Mouse (Mus musculus) kidney, postnatal 36 days (tissue): Measurements from ENCODE around the gene Sspo.
A peak's percentile ranks its signal among the peaks of the same experiment; 100 is the strongest.

Experiments
- DNase-seq, 2 experiments: peaks; one replicate each; pipeline ENCODE4 v3.0.0; 2021 to 2022; ENCODE audit warnings: mixed read lengths in 2 of 2

Gene Sspo

DNA sequence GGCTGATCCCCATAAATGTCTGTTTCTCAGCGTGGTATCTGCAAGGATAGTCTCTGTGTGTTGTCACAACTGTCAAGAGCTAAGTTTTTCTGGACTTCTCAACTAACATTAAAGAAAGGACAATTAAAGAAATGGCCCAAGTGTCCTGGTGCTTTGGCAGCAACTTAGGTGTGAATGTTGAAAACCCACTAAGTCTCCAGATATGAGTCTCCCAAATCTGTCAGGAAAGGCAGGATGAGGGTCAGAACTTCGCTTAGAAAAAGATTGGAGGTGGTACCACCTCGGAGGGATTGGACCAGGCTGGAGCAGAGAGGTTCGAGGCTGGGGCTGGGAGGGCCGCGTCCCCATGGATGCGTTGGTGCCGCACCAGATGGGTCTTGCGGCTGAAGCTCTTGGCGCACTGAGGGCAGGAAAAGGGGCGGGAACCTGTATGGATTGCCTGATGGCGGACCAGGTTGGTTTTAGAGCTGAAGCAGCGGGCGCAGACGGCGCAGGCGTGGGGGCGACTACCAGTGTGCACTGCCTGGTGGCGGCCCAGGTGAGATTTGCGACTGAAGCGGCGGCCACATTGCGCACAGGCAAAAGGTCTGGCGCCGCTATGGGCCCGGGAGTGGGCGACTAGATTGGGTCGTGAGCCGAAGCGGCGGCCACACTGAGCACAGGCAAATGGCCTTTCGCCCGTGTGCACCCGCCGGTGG is 10.2 kb upstream of the Sspo start:
- DNase-seq: no peak

DNA sequence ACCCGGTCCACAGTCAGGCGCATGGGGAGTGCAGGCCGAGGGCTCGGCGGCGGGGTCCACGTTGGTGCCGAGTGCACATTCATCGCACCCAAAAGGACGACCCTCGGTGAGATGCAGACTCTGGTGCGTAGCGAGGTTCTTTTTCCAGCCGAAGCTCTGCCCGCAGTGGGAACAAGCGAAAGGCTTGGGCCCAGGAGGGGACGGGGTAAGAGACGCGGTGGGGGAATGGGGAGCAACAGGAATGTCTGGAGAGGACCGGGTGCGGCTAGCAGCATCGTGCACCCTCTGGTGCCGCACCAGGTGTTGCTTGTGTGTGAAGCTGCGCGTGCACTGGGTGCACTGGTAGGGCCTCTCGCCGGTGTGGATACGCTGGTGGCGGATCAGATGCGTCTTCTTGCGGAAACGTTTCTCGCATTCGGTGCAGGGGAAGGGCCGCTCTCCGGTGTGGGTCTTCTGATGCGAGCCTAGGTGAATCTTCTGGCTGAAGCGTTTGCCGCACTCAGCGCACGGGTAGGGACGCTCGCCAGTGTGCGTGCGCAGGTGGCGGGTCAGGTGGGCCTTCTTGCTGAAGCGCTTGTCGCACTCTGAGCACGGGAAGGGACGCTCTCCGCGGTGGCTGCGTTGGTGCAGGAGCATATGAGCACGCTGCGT is 9.4 kb upstream of the Sspo start:
- DNase-seq: peak in 1 of 2 experiments; percentile 17

DNA sequence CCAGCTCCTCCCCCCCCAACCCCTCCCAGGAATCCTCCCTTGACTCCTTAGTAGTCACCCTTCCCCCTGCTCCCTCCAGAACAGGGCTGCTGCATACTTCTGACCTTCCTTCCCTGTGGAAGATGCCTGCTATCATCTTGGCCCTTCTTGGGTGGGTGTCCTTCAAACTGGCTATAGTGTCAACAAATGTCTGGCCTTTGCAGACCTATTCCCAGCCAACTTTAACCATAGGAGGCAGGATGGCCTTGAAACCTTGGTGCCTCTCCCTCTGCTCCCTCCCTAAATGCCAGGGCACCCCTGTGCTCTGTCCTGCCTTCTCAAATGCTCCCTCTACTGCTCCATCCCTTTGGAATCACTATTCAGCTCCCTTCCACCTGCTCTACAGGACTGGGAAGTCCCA is 8.4 kb upstream of the Sspo start:
- DNase-seq: no peak

DNA sequence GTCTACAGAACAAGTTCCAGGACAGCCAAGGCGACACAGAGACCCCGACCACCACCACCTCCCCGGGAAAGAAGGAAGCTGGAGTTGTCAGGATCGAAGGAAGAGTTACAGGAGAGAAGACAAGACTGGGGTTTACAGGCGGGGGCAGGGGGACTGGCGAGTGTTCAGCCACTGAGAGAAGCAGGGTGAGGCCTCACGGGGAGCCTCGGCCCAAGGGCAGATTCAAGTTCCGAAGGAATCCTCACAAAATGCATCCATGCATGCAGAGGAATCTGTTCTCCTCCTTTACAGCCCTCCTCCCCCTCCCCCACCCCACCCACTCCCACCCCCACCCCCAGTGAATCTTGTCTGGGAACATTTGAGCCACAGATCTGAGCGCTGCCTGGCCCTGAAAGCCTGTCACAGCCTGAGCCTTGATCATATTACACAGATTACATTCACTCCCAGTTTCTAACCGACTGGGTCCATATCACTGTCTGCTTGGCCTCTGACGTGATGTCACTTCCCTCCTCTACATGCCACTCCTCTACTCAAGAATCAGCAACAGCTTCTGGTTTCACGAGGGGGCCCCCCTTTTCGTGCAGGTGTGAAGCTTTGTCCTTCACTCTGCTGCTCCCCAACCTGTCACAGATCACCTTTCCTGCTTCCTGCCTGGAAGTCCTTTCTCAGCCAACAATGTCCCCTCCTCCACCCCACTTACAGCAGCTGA is 7.6 kb upstream of the Sspo start:
- DNase-seq: peak; percentile 36 to 56

DNA sequence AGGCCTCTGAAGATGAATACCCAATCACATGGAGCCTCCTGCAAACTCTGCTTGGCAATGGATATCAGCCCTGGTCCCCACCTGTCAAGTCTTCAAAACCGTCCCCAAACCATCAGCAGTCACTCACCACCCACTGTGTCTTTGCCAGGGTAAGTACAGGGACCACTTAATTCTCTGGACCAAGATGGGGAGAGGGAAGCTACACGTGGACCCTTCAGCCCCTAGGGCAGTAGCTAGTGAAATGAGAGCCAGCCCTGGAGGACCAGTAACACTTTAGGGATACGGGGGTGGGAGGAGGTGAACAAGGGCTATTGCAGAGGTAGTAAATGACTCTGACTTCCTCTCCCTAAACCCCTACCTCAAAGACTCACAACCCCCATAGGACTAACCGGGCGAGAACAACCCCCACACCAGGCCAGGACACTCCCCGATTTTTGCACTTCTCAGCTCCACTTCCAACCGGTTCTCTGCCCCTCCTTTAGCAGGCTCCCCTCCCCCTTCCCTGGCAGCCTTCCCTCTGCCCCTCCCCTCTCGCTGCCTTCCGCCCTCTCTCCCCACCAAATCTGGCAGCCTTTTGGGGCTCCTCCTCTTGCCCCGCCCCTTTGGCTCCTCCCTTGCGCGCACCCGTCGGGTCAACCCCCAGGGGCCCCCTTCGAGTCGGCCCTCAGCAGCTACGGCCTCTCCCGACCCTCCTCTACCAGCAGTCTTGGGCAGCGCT is 4.3 kb upstream of the Sspo start:
- DNase-seq: peak; percentile 98

DNA sequence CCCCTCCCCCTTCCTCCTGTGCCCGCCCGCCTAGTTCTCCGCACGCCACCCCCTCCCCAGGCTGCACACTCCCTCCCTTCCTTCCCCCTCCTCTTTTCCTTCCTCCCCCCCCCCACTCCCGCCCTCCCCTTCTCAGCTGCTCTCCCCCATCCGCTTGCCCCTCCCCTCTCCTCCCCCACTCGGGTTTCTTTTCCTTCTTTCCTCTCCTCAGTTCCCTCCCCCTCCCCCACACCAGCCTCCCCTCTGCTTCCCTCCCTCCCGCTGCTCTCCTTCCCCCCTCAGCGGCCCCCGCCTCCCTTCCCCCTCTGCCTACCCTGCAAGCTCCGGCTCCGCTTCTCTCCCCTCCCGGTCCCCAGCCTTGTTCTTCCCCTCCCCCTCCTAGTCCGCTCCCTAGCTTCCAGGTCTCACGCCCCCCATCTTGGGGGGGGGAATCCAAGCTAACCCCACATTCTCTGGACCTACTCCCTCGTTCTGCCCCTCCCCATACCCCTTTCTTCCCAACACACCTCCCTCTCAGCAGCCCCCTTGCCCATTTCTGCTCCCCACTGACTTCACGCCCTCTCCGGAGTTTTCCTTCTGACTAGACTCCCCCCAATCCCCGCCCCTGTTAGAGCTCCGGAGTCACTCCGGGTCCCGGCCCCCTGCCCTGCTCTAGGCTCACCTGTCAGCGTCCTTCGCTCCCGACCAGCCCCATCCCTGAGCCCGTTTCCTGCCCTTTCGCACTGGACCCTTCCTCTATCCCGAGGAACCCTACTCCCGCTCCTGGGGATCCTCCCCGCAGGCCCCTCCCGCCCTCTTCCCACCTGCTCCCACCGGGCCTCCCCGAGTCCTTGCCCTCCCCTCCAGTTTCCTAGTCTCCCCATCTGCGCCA is 3.5 kb upstream of the Sspo start:
- DNase-seq: peak; percentile 94 to 96

DNA sequence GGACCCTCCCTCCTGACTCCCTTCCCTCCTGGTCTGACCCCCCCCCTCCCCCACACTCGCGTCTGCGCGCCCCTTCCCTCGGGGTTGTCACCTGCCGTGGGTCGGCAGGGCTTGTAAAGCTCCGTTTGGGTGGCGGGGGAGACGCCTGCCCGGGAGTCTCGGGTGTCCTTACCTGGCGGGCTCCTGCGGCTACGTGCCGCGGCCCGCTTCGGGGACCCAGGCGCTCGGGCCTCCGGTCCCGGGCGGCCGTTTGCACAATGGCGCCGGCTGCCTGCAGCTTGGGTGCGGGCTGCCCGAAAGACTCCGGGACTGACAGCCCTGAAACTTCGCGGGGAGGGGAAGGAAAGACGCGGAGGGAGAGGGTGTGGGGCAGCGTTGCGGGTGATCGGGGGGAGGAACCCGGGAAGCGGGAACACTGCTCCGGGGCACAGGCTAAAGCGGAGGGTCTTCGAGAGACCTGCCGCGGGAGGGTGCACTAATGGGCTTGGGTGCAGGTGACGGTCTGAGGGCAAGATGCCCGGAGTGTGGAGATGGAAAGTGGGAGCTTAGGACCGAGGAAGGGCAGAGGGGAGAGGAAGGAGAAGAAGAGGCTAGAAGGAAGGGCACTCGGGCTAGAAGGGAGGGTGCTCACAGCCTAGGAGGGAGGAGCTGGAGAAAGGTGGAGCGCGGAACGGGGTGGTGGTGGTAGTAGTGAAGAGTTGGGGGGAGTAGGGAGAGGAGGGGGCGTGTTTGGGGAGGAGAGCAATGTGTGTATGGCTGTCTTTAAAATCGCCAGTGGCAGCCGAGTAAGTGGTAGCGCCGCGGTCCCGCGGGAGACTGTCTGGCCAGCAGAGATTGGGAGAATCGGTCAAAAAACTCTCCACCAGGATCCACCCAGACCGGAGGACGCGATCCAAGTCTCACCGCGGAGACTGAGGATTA is 2.6 kb upstream of the Sspo start, which contains the start of gene Zfp467:
Gene Zfp467 (minus strand): TSS at position 645 of the 921 bp plus-strand sequence.
- peak; percentile 75 to 79 for DNase-seq

DNA sequence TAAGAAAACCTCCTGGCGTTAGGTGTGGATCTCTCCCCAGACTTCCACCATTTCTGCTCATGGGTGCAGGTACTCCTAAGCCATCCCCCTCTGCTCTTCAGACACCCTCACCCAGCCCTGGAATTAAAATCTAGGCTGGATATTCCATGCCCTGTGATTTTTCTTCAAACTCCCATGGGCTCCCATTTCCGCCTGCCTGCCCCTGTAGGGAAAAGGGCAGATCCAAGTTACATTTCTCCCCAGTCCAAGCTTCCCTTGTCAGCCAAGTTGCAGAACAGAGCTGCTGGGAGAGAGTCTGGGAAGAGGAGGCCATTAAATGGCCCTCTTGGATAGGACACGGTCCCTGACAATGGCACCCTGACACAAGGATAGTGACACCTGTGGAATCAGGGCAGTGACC is 1.8 kb upstream of the Sspo start:
- peak in 1 of 2 experiments; percentile 34 for DNase-seq

DNA sequence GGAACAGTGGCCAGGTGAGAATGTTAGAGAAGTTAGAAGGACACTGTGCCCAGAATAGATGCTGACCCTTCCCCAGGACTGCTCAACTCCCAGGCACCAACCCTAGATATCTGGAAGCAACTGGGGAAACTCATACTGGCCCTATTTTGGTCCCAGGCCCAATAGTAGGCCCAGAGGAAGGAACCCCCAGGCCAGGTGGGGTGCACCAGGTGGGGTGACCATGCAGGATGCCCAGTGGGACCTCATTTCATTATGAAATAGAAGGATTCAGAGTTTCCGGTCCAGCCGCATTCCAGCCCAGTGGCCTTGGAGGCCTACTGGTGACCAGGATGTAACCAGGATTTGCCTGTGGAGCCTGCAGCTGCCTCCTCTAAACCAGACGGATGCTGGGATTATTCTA is 1.1 kb upstream of the Sspo start:
- DNase-seq: no peak

DNA sequence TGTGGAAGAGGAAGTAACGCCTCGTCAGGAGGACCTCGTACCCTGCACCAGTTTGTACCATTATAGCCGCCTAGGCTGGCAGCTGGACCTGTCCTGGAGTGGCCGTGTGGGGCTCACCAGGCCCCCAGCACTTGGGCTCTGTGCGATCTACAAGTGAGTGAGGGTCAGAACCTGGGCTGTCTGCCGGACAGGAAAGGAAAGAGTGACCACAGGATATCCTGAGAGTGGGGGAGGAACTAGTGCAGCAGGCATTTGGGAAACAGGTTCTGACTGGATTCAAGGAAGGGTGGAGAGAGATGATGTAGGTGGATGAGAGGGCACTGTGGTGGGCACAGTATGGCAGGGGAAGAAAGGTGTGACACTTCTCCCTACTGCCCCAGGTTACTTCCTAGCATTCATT is 498 bp downstream of the Sspo start:
- peak; percentile 13 to 22 for DNase-seq

DNA sequence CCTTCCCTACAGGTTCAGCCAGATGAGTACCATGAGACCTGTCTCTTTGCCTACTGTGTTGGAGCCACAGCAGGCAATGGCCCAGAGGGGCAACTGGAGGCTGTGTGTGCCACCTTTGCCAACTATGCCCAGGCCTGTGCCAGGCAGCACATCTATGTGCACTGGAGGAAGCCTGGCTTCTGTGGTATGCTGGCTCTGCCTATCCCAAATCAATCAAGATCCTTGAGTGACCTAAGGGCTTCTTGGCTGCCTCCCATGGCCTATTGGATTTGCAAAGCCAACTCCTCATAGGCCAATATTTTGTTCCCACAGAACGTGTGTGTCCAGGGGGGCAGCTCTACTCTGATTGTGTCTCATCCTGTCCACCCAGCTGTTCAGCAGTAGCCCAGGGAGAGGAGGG is 4.1 kb downstream of the Sspo start:
- no peak for DNase-seq

DNA sequence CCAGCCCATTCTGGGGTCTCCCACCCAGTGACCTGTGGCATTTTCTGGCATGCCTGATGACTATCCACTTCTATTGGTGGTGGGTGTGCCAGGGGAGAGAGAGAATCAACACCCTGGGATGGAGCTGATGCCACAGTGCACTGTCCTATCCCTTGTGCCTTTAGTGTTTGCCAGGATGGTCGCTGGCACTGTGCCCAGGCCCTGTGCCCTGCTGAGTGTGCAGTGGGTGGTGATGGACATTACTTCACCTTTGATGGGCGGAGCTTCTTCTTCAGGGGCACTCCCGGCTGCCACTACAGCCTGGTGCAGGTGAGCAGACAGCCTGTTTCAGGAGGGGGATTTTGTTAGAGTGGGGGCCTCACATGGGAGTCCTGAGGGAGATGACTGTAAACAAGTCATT is 4.7 kb downstream of the Sspo start:
- DNase-seq: peak; percentile 61 to 69

DNA sequence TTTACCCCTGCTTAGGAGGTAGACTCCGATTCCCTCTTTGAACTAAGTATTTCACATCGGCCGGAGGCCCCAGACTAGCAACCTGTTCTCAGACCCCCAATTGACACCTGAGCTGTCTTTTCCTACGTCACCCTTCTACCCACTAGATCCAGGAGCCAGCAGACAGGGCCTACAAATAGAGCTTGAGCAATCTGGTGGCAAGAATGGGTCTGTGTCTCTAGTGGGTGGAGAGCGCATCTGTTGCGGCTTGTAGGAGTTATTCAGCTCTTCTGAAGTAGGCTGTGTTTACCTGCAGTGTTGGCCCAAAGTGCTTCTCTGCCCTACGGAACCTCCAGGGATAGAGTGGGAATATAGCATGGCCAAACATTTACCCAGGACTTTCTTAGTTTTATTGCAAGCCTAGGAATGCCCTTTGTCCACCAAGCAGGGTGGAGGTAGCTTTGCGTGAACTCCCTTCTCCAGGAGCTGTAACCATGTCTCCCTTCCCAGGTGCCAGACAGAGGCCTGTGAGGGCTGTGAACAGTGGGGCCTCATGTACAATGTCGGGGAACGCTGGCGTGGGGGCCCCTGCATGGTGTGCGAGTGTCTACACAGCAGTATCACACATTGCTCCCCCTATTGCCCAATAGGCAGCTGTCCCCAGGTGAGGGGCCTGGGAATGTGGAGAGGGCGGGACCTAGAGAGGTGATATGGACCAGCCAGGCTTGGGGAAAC is 17.1 kb downstream of the Sspo start:
- peak; percentile 19 to 35 for DNase-seq

DNA sequence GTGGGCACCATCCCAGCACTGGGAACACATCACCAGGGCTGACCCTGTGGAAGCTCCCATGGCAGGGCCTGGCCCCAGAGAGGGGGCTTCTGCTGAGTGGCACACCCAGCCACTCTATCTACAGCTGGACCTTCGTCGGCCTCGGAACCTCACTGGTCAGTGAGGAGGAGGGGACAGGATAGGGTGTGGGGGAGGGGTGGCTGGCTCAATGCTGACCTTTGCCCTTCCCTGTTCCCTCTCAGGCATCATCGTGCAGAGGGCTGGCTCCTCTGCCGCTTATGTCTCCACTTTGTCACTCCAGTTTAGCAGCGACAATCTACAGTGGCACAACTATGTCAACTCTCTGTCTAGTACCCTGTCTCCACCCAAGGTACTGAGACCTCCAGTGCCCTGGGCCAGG is 18.7 kb downstream of the Sspo start:
- DNase-seq: peak; percentile 23 to 52

DNA sequence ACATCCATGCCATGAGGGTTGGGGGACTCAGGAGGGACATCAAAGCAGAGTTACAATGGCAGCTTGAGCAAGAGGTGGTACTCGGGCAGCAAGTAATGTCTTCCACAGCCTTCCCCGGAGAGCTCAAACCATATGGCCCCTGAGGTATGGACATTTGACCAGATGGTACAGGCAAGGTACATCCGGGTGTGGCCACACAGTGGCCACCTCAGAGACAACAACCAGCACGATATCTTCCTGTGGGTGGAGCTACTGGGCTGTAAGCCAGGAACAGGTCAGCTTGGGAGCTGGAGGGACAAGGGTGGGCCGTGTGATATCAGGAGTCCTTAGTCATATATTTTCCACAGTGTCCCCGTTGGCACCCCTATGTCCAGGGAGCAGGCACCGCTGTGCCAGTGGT is 19.5 kb downstream of the Sspo start:
- DNase-seq: no peak

DNA sequence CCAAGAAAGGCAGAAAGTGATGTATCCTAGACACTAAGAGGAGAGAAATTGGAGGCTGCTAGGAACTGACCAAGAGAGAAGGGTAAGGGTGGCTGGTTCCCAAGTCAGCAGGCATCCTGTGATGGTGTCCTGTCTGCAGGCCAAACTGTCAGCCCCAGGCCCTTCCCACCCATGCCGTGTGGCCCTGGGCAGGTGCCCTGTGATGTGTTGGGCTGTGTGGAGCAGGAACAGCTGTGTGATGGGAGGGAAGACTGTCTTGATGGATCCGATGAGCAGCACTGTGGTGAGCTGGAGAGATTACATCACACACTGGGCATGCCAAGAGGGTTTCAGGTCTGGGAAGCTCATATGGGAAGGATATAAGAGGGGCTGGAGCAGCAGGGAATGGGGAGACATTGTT is 22.7 kb downstream of the Sspo start:
- DNase-seq: no peak

DNA sequence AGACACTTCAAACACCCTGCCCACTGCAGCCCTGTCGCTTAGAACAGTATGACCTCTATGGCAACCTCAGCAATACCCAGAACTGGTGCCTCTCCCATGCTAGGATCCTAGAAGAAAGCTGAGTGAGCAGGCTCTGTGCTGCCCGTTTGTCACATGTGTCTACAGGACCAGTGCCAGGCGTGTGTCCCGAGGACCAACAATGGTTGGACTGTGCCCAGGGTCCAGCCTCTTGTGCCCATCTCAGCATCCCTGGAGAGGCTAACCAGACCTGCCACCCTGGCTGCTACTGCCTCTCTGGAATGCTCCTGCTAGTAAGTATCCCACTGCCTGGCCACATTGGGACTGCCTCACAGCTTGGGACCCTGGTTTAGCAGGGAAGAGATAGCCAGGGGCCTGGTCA is 30.4 kb downstream of the Sspo start:
- peak; percentile 46 to 65 for DNase-seq

DNA sequence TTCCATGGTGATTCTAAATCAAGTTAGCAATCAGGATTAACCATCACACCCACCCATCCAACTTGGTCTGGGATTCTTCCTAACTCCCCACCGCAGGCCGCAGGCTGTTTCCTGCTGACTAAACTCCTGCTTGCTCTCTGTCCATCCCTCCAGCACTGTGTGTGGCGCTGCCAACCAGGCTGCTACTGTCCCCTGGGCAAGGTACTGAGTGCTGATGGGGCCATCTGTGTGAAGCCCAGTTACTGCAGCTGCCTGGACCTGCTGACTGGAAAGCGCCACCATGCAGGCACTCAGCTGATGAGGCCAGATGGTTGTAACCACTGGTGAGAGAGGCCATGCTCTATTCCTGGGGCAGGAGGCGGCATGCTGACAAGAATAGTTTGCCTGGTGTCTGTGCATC is 34.5 kb downstream of the Sspo start:
- DNase-seq: no peak

DNA sequence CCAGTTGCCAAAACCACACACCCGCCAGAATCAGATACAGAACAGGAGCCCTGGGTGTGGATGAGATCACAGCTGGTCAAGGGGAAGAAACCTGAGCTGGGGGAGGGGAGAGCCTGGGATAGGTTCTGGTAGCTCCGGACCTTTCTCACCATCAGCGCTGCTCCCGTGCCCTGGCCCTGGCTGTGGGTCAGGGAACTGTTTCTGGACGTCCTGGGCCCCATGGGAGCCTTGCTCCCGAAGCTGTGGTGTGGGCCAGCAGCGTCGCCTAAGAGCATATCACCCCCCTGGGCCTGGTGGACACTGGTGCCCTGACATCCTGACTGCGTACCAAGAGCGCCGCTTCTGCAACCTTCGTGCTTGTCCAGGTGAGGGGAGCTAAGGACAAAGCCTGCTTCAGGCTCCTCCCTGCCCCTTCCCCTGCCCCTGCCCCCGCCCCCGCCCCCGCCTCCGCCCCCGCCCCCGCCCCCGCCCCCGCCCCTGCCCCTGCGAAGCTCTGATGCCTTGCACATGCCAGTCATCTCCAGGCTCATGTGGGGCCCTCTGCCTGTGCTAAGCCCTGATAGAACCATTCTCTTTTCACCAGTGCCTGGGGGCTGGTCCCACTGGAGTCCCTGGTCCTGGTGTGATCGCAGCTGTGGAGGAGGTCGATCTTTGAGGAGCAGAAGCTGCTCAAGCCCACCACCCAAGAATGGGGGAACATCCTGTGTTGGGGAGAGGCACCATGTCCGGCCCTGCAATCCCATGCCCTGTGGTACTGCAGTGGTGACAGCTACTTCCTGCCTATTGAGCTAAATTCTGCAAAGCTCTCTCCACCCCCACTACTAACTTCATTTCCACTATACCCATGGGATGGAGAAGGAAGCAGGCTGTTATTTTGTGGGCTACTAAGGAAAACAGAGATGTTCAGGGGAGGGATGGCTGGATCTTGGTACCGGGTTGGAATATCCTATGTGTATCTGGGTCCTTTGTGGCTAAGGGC is 40.0 kb downstream of the Sspo start:
- peak; percentile 23 to 25 for DNase-seq
